Mouse (Mus musculus): Measurements from ENCODE around the gene Stxbp2. TPM values are rescaled to one million over a fixed set of nuclear protein-coding genes. Genes with fewer than 3 reads are reported as not detected.

The Stxbp2 gene
- polyA plus RNA-seq, 2 experiments = 37.7 to 55.5 TPM

DNA sequence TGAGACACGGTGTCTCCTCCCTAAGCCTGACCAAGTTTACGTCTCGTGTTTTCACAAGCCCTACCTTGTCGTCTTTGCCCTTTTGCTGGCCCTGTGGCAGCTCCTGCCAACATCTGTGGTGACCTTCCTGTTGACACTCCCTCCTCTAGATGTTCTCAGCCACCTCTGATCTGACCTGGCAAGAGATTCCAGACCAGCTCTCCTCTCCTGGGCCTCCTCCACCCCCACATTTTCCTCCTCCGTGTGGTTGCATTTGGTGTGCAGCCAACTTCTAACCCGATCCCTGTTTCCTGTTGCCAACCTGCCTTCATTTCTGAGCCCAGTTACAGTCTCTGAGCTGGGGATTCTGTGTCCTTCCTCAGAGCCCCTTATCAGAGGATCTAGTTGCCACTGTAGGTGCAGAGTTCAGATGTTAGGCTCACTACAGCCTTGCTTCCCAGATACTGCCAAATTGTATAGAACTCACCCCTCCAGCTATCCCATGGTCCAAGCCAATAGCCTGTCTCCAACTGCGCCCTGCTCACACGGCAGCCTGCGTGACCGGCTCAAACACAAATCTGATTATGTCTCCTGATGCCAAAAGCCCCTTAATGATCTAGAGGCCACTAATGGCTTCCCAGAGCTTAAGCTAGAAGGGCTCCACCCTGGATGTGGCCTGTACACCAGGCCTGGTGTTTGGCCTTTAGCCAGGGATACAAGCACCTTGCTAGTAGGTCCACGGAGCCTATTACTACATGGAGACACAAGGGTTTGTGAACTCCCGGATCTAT is 21.5 kb upstream of the Stxbp2 start:
- H3K4me2 ChIP-seq (ENCODE audit: low read depth) = no peak overlapping the region
- H3K4me3 ChIP-seq (ENCODE audit: insufficient read depth in 1 of 2, low read depth in 2 of 2, low read length in 2 of 2) = no peak overlapping the region
- ATAC-seq (ENCODE audit: insufficient read depth) = no peak
- H3K27ac ChIP-seq = no peak overlapping the region
- peaks cover 45% of the 10 kb centered on the region for H3K36me3 ChIP-seq (replicated peaks; ENCODE audit: control insufficient read depth, insufficient read depth, low read depth)
- no peak for TF ChIP-seq EP300 (IDR thresholded peaks at IDR 0.05; ENCODE audit: low read depth)
- TF ChIP-seq CTCF (IDR thresholded peaks at IDR 0.05; ENCODE audit: low read depth) = no peak
- DNase-seq (ENCODE audit: low read depth in 3 of 3, low spot score in 3 of 3) = no peak
- H3K4me1 ChIP-seq (replicated peaks; ENCODE audit: control insufficient read depth in 2 of 2, insufficient read depth in 2 of 2, low read length in 1 of 2) = no peaks in the 10 kb centered on the region
- 80% methylated on average over 12 of the region's 12 CpGs for WGBS (ENCODE audit: insufficient replicate concordance)
- H3K9me3 ChIP-seq (ENCODE audit: control insufficient read depth, low read length) = no peaks in the 10 kb centered on the region
- H3K27me3 ChIP-seq (ENCODE audit: control insufficient read depth, insufficient read depth, low read length) = no peaks in the 10 kb centered on the region
- H3K9ac ChIP-seq (replicated peaks) = no peak overlapping the region

DNA sequence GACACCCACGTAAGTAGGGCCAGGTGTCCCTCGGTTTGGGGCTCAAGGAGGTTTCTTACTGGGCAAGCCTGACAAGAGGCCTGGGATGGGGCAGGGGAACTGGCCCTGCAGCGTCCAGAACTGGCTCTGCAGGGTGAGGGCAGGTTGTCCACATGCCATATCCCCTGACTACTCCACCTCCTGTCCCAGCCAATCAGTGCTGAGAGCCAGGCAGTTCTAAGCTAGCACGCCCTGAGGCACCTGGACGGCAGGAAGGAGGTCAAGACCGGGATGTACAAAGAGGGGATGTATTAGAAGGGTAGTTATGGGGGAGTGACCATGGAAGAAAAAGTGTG is 21.0 kb upstream of the Stxbp2 start:
- no peak for TF ChIP-seq EP300 (IDR thresholded peaks at IDR 0.05; ENCODE audit: low read depth)
- TF ChIP-seq CTCF (IDR thresholded peaks at IDR 0.05; ENCODE audit: low read depth) = no peak
- DNase-seq (ENCODE audit: low read depth in 3 of 3, low spot score in 3 of 3) (no peak), ATAC-seq (ENCODE audit: insufficient read depth) (no peak)
- Histone ChIP-seq H3K36me3 (replicated peaks; ENCODE audit: control insufficient read depth, insufficient read depth, low read depth) (peaks cover 49% of the 10 kb centered on the region), H3K9ac (replicated peaks) (no peak overlapping the region), H3K27ac (no peak overlapping the region), H3K9me3 (ENCODE audit: control insufficient read depth, low read length) (no peaks in the 10 kb centered on the region), H3K4me2 (ENCODE audit: low read depth) (no peak overlapping the region), H3K27me3 (ENCODE audit: control insufficient read depth, insufficient read depth, low read length) (no peaks in the 10 kb centered on the region), H3K4me3 (ENCODE audit: insufficient read depth in 1 of 2, low read depth in 2 of 2, low read length in 2 of 2) (no peak overlapping the region), H3K4me1 (replicated peaks; ENCODE audit: control insufficient read depth in 2 of 2, insufficient read depth in 2 of 2, low read length in 1 of 2) (no peaks in the 10 kb centered on the region)
- WGBS (ENCODE audit: insufficient replicate concordance) = 81% methylated on average over 6 of the region's 6 CpGs

DNA sequence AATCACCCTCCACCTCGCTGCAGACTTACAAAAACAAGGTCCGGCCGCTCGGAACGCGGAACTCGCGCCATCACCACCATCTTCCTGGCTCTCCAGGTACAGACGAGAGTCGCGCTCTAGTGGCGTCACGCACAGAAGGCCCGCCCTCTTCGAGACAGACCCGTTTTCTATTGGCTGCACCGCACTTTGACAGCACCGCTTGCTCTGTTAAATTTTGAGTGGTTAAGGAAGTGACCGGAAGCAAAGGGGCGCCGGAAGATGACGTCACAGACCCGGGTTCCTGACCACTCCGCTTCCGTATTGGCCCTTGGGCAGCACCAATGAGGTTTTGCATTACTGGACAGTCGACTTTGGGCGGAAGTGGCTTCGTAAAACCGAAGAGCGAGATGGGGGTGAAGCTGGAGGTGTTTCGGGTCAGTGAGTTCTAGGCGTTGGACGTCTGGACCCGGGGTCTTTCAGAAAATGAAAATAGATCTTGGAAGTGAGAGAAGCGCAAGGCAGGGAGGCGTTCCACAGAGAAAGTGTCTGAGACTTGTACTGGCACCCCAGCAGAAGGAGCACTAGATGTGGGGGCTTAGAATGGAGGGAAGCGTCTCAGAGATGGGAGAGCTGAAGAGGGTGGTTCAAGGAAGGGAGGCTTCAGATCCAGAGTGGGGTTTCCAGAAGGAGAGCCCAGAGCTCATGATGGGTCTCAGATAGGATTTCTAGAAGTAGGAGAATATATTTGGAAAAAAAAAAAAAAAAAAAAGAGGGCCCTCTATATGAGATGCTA is 9.4 kb upstream of the Stxbp2 start, which contains the start of the genes Xab2 and Pet100:
TSS of gene Xab2 (minus strand) at position 118 of the 772 bp plus-strand sequence.
TSS of gene Pet100 (plus strand) at position 350 of the 772 bp plus-strand sequence.
- WGBS (ENCODE audit: insufficient replicate concordance) = under 1% methylated on average over 37 of the region's 37 CpGs
- peak within 1 kb of the TSS; percentile 96 to 100 for H3K4me3 ChIP-seq (ENCODE audit: insufficient read depth in 1 of 2, low read depth in 2 of 2, low read length in 2 of 2)
- peak; percentile 46 for TF ChIP-seq EP300 (IDR thresholded peaks at IDR 0.05; ENCODE audit: low read depth)
- TF ChIP-seq CTCF (IDR thresholded peaks at IDR 0.05; ENCODE audit: low read depth) = no peak
- peak within 1 kb of the TSS; percentile 19; the same call in 1 of the 2 replicates for H3K27ac ChIP-seq
- peaks cover 8 to 13% of the 10 kb centered on the region in 2 experiments for H3K4me1 ChIP-seq (replicated peaks; ENCODE audit: control insufficient read depth in 2 of 2, insufficient read depth in 2 of 2, low read length in 1 of 2)
- peak within 1 kb of the TSS; percentile 85 for H3K4me2 ChIP-seq (ENCODE audit: low read depth)
- H3K36me3 ChIP-seq (replicated peaks; ENCODE audit: control insufficient read depth, insufficient read depth, low read depth) = peaks cover 19% of the 10 kb centered on the region
- DNase-seq (ENCODE audit: low read depth in 3 of 3, low spot score in 3 of 3) = peak; percentile 99 to 100 (median 100)
- H3K27me3 ChIP-seq (ENCODE audit: control insufficient read depth, insufficient read depth, low read length) = no peaks in the 10 kb centered on the region
- H3K9me3 ChIP-seq (ENCODE audit: control insufficient read depth, low read length) = no peaks in the 10 kb centered on the region
- H3K9ac ChIP-seq (replicated peaks) = peak within 1 kb of the TSS; percentile 82
- ATAC-seq (ENCODE audit: insufficient read depth) = peak; percentile 97

DNA sequence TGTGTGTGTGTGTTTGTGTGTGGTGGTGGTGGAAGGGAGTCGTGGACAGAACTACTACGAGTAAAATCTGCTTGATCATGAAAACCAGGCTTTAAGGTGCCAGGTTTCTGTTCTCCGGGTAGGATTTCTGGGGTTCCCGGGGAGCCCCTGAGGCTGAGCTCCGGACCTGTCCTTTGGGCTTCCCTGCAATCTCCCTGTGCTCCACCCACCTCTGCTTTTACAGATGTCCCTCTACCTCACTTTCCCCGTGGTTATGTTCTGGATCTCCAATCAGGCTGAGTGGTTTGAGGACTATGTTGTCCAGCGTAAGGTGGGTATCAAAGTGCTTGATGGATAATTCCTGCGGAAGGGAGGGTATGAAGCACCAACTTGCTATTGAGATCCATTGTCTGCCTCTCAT is 8.6 kb upstream of the Stxbp2 start:
- ATAC-seq (ENCODE audit: insufficient read depth) = no peak
- no peak for TF ChIP-seq CTCF (IDR thresholded peaks at IDR 0.05; ENCODE audit: low read depth)
- TF ChIP-seq EP300 (IDR thresholded peaks at IDR 0.05; ENCODE audit: low read depth) = no peak
- peaks cover 8 to 13% of the 10 kb centered on the region in 2 experiments for H3K4me1 ChIP-seq (replicated peaks; ENCODE audit: control insufficient read depth in 2 of 2, insufficient read depth in 2 of 2, low read length in 1 of 2)
- no peak for DNase-seq (ENCODE audit: low read depth in 3 of 3, low spot score in 3 of 3)
- peaks cover 14% of the 10 kb centered on the region for H3K36me3 ChIP-seq (replicated peaks; ENCODE audit: control insufficient read depth, insufficient read depth, low read depth)
- no peak overlapping the region for H3K27ac ChIP-seq
- peak overlapping the region; percentile 85 for H3K4me2 ChIP-seq (ENCODE audit: low read depth)
- peak overlapping the region; percentile 96 to 100 for H3K4me3 ChIP-seq (ENCODE audit: insufficient read depth in 1 of 2, low read depth in 2 of 2, low read length in 2 of 2)
- no peaks in the 10 kb centered on the region for H3K27me3 ChIP-seq (ENCODE audit: control insufficient read depth, insufficient read depth, low read length)
- 59% methylated on average over 8 of the region's 8 CpGs for WGBS (ENCODE audit: insufficient replicate concordance)
- H3K9me3 ChIP-seq (ENCODE audit: control insufficient read depth, low read length) = no peaks in the 10 kb centered on the region
- peak overlapping the region; percentile 72 for H3K9ac ChIP-seq (replicated peaks)

DNA sequence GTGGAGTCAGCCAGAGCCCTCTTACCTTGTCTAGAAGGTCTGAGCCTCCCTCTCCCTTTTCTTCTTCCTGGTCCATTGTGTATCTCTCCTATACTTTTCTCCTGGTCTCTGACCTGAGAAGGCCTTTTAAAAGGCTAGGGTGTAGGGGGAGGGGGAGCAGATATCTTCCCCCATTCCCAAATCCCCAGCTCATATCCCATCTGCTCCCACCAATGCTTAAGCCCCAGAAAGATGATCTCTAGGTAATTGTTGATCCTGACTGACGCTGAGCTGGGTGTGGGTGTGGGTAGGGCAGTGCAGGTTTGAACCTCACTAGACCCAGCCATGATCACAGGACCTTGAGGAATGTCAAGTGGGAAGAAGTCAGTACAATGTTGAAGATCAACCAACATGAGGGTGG is 5.3 kb upstream of the Stxbp2 start, which contains the start of gene Pcp2:
TSS of gene Pcp2 (minus strand) at position 101 of the 400 bp plus-strand sequence.
- WGBS (ENCODE audit: insufficient replicate concordance) = 71% methylated on average over 1 of the region's 1 CpGs
- peaks cover 3 to 8% of the 10 kb centered on the region in 2 experiments; a peak in 3 of 4 replicates for H3K4me1 ChIP-seq (replicated peaks; ENCODE audit: control insufficient read depth in 2 of 2, insufficient read depth in 2 of 2, low read length in 1 of 2)

More for the DNA sequence above, 5.3 kb upstream of the Stxbp2 start, which contains the start of gene Pcp2:
- no peak within 1 kb of the TSS for H3K4me2 ChIP-seq (ENCODE audit: low read depth)
- H3K9ac ChIP-seq (replicated peaks) = no peak within 1 kb of the TSS
- no peak within 1 kb of the TSS for H3K4me3 ChIP-seq (ENCODE audit: insufficient read depth in 1 of 2, low read depth in 2 of 2, low read length in 2 of 2)
- H3K27me3 ChIP-seq (ENCODE audit: control insufficient read depth, insufficient read depth, low read length) = no peaks in the 10 kb centered on the region; the same call in 1 of the 2 replicates
- DNase-seq (ENCODE audit: low read depth in 3 of 3, low spot score in 3 of 3) (no peak), ATAC-seq (ENCODE audit: insufficient read depth) (no peak)
- no peaks in the 10 kb centered on the region for H3K36me3 ChIP-seq (replicated peaks; ENCODE audit: control insufficient read depth, insufficient read depth, low read depth)
- H3K9me3 ChIP-seq (ENCODE audit: control insufficient read depth, low read length) = no peaks in the 10 kb centered on the region
- no peak within 1 kb of the TSS for H3K27ac ChIP-seq
- TF ChIP-seq EP300 (IDR thresholded peaks at IDR 0.05; ENCODE audit: low read depth) (no peak), CTCF (IDR thresholded peaks at IDR 0.05; ENCODE audit: low read depth) (no peak)

Measured in liver, embryonic 14.5 days (tissue).